In genomic region chr11:85928106-85928505, GRCm38 (mm10) we compare ENCODE assay signal across 25 mouse cellular contexts. TPM values are rescaled to one million over a fixed set of nuclear protein-coding genes. Genes with fewer than 3 reads are reported as not detected.
DNase-seq lines count a peak whose midpoint lies in the region; ATAC-seq and TF ChIP-seq lines count a peak whose summit lies in the region.
"Had no signal": no experiment of that assay in that cellular context is flagged by ENCODE, and none has a peak within 500 bp of the region (broad histone marks: within the 10 kb centered on the region; RNA-seq: fewer than 3 reads in every experiment).

No protein-coding gene starts in this region.

- TF ChIP-seq EP300 in CH12.LX (IDR thresholded peaks at IDR 0.05; ENCODE audit: low read length) = no peak

- DNase-seq in 416B (ENCODE audit: low read depth) (peak; percentile 7), CH12.LX (ENCODE audit: extremely low read depth) (no peak), MEL-GATA-1-ER (ENCODE audit: extremely low read depth, low read depth) (peak; percentile 47)
- no peak for DNase-seq in limb, embryonic 11.5 days (ENCODE audit: low spot score)
- DNase-seq in embryo, embryonic 11 days = no peak
- DNase-seq in heart, adult 18-20 months = no peak
- no peak for DNase-seq in lung, adult 18-20 months
- DNase-seq: adrenal gland, adult 2 months; adrenal gland, postnatal 10 days; adrenal gland, postnatal 25 days; B cell, adult 2 months; cerebellum, adult 11-12 months; cerebellum, adult 2 months; cerebellum, adult 9-10 months; cerebellum, postnatal 10 days; cerebellum, postnatal 25 days; forebrain, postnatal 0 days had no signal

- H3K79me2 ChIP-seq in CH12.LX (replicated peaks; ENCODE audit: control insufficient read depth, extremely low read depth, insufficient read depth, poor library complexity, severe bottlenecking) = no peaks in the 10 kb centered on the region

- no peaks in the 10 kb centered on the region for H3K9me3 ChIP-seq in CH12.LX (replicated peaks; ENCODE audit: low read length)
- no peaks in the 10 kb centered on the region for H3K9me3 ChIP-seq in limb, embryonic 11.5 days (ENCODE audit: control insufficient read depth, low read length)
- H3K9me3 ChIP-seq: embryonic facial prominence, embryonic 13.5 days; embryonic facial prominence, embryonic 15.5 days; forebrain, embryonic 13.5 days; forebrain, embryonic 15.5 days had no signal

- no peak overlapping the region for H3K27ac ChIP-seq in CH12.LX (ENCODE audit: insufficient read depth, low read depth)
- H3K27ac ChIP-seq in limb, embryonic 11.5 days (replicated peaks; ENCODE audit: low read depth, low read length) = peak overlapping the region; percentile 10; the same call in 1 of the 2 replicates
- H3K27ac ChIP-seq: embryonic facial prominence, embryonic 13.5 days; embryonic facial prominence, embryonic 15.5 days; forebrain, embryonic 13.5 days; forebrain, embryonic 15.5 days had no signal

- in situ Hi-C loops in CH12.LX (cut with MboI; ENCODE audit: low pct_ligation_motif_present, low pct_unique_long_range_greater_than_20kb, low sequenced_read_pairs) = no loop called here

- peaks cover 25% of the 10 kb centered on the region for H3K27me3 ChIP-seq in CH12.LX (replicated peaks)
- H3K27me3 ChIP-seq in limb, embryonic 11.5 days (ENCODE audit: control insufficient read depth, insufficient read depth, low read length) = 0 out of 2 replicates have a peak, but pooled peaks cover 2% of the 10 kb centered on the region

- peak overlapping the region in 1 of 3 experiments; percentile 26 for H3K4me3 ChIP-seq in CH12.LX (replicated peaks in 1 of 3; ENCODE audit: low read depth in 2 of 3, low read length in 2 of 3, poor library complexity in 1 of 3)
- H3K4me3 ChIP-seq in limb, embryonic 11.5 days (ENCODE audit: low read depth, low read length) = no peak overlapping the region
- H3K4me3 ChIP-seq: embryonic facial prominence, embryonic 13.5 days; embryonic facial prominence, embryonic 15.5 days; erythroblast, embryonic 14.5 days; forebrain, embryonic 13.5 days; forebrain, embryonic 15.5 days had no signal

- no peak for TF ChIP-seq POLR2A in CH12.LX (IDR thresholded peaks at IDR 0.05; ENCODE audit: low read depth, low read length)

- H3K4me2 ChIP-seq in CH12.LX (ENCODE audit: insufficient read depth, low read depth, poor library complexity, severe bottlenecking) = peak overlapping the region; percentile 72
- H3K4me2 ChIP-seq in limb, embryonic 11.5 days (ENCODE audit: low read depth, severe bottlenecking) = no peak overlapping the region
- H3K4me2 ChIP-seq: embryonic facial prominence, embryonic 13.5 days; embryonic facial prominence, embryonic 15.5 days; forebrain, embryonic 13.5 days; forebrain, embryonic 15.5 days had no signal

- WGBS in limb, embryonic 11.5 days = 79% methylated on average over 4 of the region's 4 CpGs

- H3K9ac ChIP-seq in CH12.LX (ENCODE audit: insufficient read depth, low read depth) = no peak overlapping the region
- no peak overlapping the region for H3K9ac ChIP-seq in limb, embryonic 11.5 days (ENCODE audit: low read length)
- H3K9ac ChIP-seq: embryonic facial prominence, embryonic 13.5 days; embryonic facial prominence, embryonic 15.5 days; forebrain, embryonic 13.5 days; forebrain, embryonic 15.5 days; forebrain, postnatal 0 days had no signal

- dilution Hi-C loops in CH12.LX (cut with MboI; ENCODE audit: extremely low pct_ligation_motif_present, extremely low pct_unique_long_range_greater_than_20kb, low sequenced_read_pairs) = no loop called here

- no peak for TF ChIP-seq CTCF in CH12.LX (conservative IDR thresholded peaks at IDR 0.05 in 1 of 2, IDR thresholded peaks at IDR 0.05 in 1 of 2; ENCODE audit: low read depth in 2 of 2, low read length in 2 of 2)

- H3K4me1 ChIP-seq in CH12.LX (ENCODE audit: control insufficient read depth in 1 of 2, insufficient read depth in 2 of 2) = peaks cover 7 to 20% of the 10 kb centered on the region in 2 experiments; a peak in 3 of 4 replicates
- peaks cover 27% of the 10 kb centered on the region for H3K4me1 ChIP-seq in limb, embryonic 11.5 days (ENCODE audit: control insufficient read depth, insufficient read depth, low read length)

- H3K36me3 ChIP-seq in CH12.LX (replicated peaks in 1 of 2; ENCODE audit: control insufficient read depth in 1 of 2, insufficient read depth in 1 of 2, low read length in 1 of 2) = no peaks in the 10 kb centered on the region
- no peaks in the 10 kb centered on the region for H3K36me3 ChIP-seq in limb, embryonic 11.5 days (ENCODE audit: control insufficient read depth, insufficient read depth, low read length)
- H3K36me3 ChIP-seq: embryonic facial prominence, embryonic 13.5 days; embryonic facial prominence, embryonic 15.5 days; forebrain, embryonic 15.5 days had no signal

- peak; percentile 45; the same call in 1 of the 2 replicates for ATAC-seq in limb, embryonic 11.5 days (ENCODE audit: insufficient number of reproducible peaks, low FRiP score, low TSS enrichment, low read depth)
- ATAC-seq in erythroid progenitor cell, adult 5-6 weeks (replicated peaks; ENCODE audit: low FRiP score, poor library complexity, severe bottlenecking) = no peak
- ATAC-seq: CD4-positive, CD25-positive, alpha-beta regulatory T cell, adult 4 months; forebrain, embryonic 13.5 days; forebrain, embryonic 15.5 days; forebrain, postnatal 0 days had no signal

- TF ChIP-seq RAD21 in CH12.LX (IDR thresholded peaks at IDR 0.05; ENCODE audit: low read depth, low read length) = no peak

TF ChIP-seq in CH12.LX, 34 proteins besides CTCF, POLR2A, EP300 and RAD21:
- TF ChIP-seq MYC (IDR thresholded peaks at IDR 0.05; ENCODE audit: low read depth, low read length) = no peak
- TF ChIP-seq ELF1 (IDR thresholded peaks at IDR 0.05; ENCODE audit: low read depth, low read length) = no peak
- TF ChIP-seq GABPA (IDR thresholded peaks at IDR 0.05; ENCODE audit: insufficient replicate concordance, low read depth, low read length) = no peak
- no peak for TF ChIP-seq ETS1 (conservative IDR thresholded peaks at IDR 0.05; ENCODE audit: low read depth, low read length)
- no peak for TF ChIP-seq MXI1 (IDR thresholded peaks at IDR 0.05; ENCODE audit: low read depth, low read length)
- no peak for TF ChIP-seq JUND (conservative IDR thresholded peaks at IDR 0.05; ENCODE audit: low read depth, low read length)
TF ChIP-seq in CH12.LX: peak in this region for 0.

RNA-seq across cellular contexts. Expression of gene Tbx4, which starts 41.9 kb away (rescaled TPM):
- total RNA-seq in CH12.LX (2012; rRNA removed) (not detected in 2 replicates), CH12.LX (2014; rRNA removed) (not detected in 2 replicates)
- not detected in 2 replicates for polyA plus RNA-seq in CH12.LX (2012; ENCODE audit: insufficient read length, low read depth)
- polyA plus RNA-seq in limb, embryonic 11.5 days (2014; fragmentation: Nextera tagmentation; extraction: Ambion mirVana) = 36.3 and 36.7 TPM in 2 replicates
- total RNA-seq in heart, adult 18-20 months (2021) = under 1 TPM in 1 of 2 experiments, not detected in 1; 0.10 TPM
- not detected in 2 replicates for total RNA-seq in erythroid progenitor cell, adult 5-6 weeks (2015; ENCODE audit: low replicate concordance)
- not detected in 2 replicates for total RNA-seq in erythroid progenitor cell, adult 5-6 weeks (2017; ENCODE audit: low replicate concordance)
- total RNA-seq: adrenal gland, postnatal 25 days; adrenal gland, postnatal 4 days had no signal
- polyA plus RNA-seq: CD4-positive, CD25-positive, alpha-beta regulatory T cell, adult 4 months; erythroblast, embryonic 14.5 days had no signal

Comparison
In these comparisons a context has a peak if more than half of its experiments do, and no peak if none do; other contexts are left out.
1. DNase-seq: peak in 416B (single experiment) and MEL-GATA-1-ER (single experiment); none in CH12.LX (single experiment), limb, embryonic 11.5 days (single experiment), embryo, embryonic 11 days (single experiment), heart, adult 18-20 months (0 of 2) and lung, adult 18-20 months (0 of 2).